Mouse (Mus musculus): ENCODE data around the gene Iqgap2. TPM values are rescaled to one million over a fixed set of nuclear protein-coding genes. Genes with fewer than 3 reads are reported as not detected.
A peak's percentile ranks its signal among the peaks of the same experiment; 100 is the strongest.

The Iqgap2 gene
- polyA plus RNA-seq, 1 experiment, result 6.0 TPM

GRCm38 (mm10) chr13:95849501-95850007 lies 42.2 kb downstream of the Iqgap2 start:
- DNase-seq (ENCODE audit: low read depth), result peak; percentile 70
- TF ChIP-seq POLR2A (IDR thresholded peaks at IDR 0.05; ENCODE audit: borderline replicate concordance, extremely low read depth, insufficient read depth, insufficient read length, poor library complexity, severe bottlenecking) (no peak), CTCF (IDR thresholded peaks at IDR 0.05; ENCODE audit: borderline replicate concordance, extremely low read depth, insufficient read depth, insufficient read length) (no peak)

GRCm38 (mm10) chr13:95846364-95846763 lies 45.4 kb downstream of the Iqgap2 start:
- TF ChIP-seq POLR2A (IDR thresholded peaks at IDR 0.05; ENCODE audit: borderline replicate concordance, extremely low read depth, insufficient read depth, insufficient read length, poor library complexity, severe bottlenecking) (no peak), CTCF (IDR thresholded peaks at IDR 0.05; ENCODE audit: borderline replicate concordance, extremely low read depth, insufficient read depth, insufficient read length) (no peak)
- no peak for DNase-seq (ENCODE audit: low read depth)

GRCm38 (mm10) chr13:95844950-95845349 lies 46.8 kb downstream of the Iqgap2 start:
- TF ChIP-seq CTCF (IDR thresholded peaks at IDR 0.05; ENCODE audit: borderline replicate concordance, extremely low read depth, insufficient read depth, insufficient read length) (no peak), POLR2A (IDR thresholded peaks at IDR 0.05; ENCODE audit: borderline replicate concordance, extremely low read depth, insufficient read depth, insufficient read length, poor library complexity, severe bottlenecking) (no peak)

GRCm38 (mm10) chr13:95843411-95844026 lies 48.2 kb downstream of the Iqgap2 start:
- TF ChIP-seq POLR2A (IDR thresholded peaks at IDR 0.05; ENCODE audit: borderline replicate concordance, extremely low read depth, insufficient read depth, insufficient read length, poor library complexity, severe bottlenecking) (no peak), CTCF (IDR thresholded peaks at IDR 0.05; ENCODE audit: borderline replicate concordance, extremely low read depth, insufficient read depth, insufficient read length) (no peak)
- DNase-seq (ENCODE audit: low read depth), result peak; percentile 43

More at GRCm38 (mm10) chr13:95844950-95845349, 46.8 kb downstream of the Iqgap2 start:
- no peak for DNase-seq (ENCODE audit: low read depth)

- DNase-seq (ENCODE audit: low read depth), result no peak
- TF ChIP-seq POLR2A (IDR thresholded peaks at IDR 0.05; ENCODE audit: borderline replicate concordance, extremely low read depth, insufficient read depth, insufficient read length, poor library complexity, severe bottlenecking) (no peak), CTCF (IDR thresholded peaks at IDR 0.05; ENCODE audit: borderline replicate concordance, extremely low read depth, insufficient read depth, insufficient read length) (no peak)
Observed at GRCm38 (mm10) chr13:95842803-95843202, 48.9 kb downstream of the Iqgap2 start.

GRCm38 (mm10) chr13:95841946-95842345 lies 49.8 kb downstream of the Iqgap2 start:
- DNase-seq (ENCODE audit: low read depth), result no peak
- TF ChIP-seq CTCF (IDR thresholded peaks at IDR 0.05; ENCODE audit: borderline replicate concordance, extremely low read depth, insufficient read depth, insufficient read length) (no peak), POLR2A (IDR thresholded peaks at IDR 0.05; ENCODE audit: borderline replicate concordance, extremely low read depth, insufficient read depth, insufficient read length, poor library complexity, severe bottlenecking) (no peak)

GRCm38 (mm10) chr13:95836944-95837343 lies 54.8 kb downstream of the Iqgap2 start:
- TF ChIP-seq POLR2A (IDR thresholded peaks at IDR 0.05; ENCODE audit: borderline replicate concordance, extremely low read depth, insufficient read depth, insufficient read length, poor library complexity, severe bottlenecking) (no peak), CTCF (IDR thresholded peaks at IDR 0.05; ENCODE audit: borderline replicate concordance, extremely low read depth, insufficient read depth, insufficient read length) (no peak)
- DNase-seq (ENCODE audit: low read depth), result no peak

GRCm38 (mm10) chr13:95833473-95833872 lies 58.2 kb downstream of the Iqgap2 start:
- no peak for DNase-seq (ENCODE audit: low read depth)

GRCm38 (mm10) chr13:95832712-95833111 lies 59.0 kb downstream of the Iqgap2 start:
- DNase-seq (ENCODE audit: low read depth), result no peak
- TF ChIP-seq CTCF (IDR thresholded peaks at IDR 0.05; ENCODE audit: borderline replicate concordance, extremely low read depth, insufficient read depth, insufficient read length), result no peak
- TF ChIP-seq POLR2A (IDR thresholded peaks at IDR 0.05; ENCODE audit: borderline replicate concordance, extremely low read depth, insufficient read depth, insufficient read length, poor library complexity, severe bottlenecking), result no peak

More at GRCm38 (mm10) chr13:95833473-95833872, 58.2 kb downstream of the Iqgap2 start:
- TF ChIP-seq POLR2A (IDR thresholded peaks at IDR 0.05; ENCODE audit: borderline replicate concordance, extremely low read depth, insufficient read depth, insufficient read length, poor library complexity, severe bottlenecking) (no peak), CTCF (IDR thresholded peaks at IDR 0.05; ENCODE audit: borderline replicate concordance, extremely low read depth, insufficient read depth, insufficient read length) (no peak)

GRCm38 (mm10) chr13:95831760-95832159 lies 60.0 kb downstream of the Iqgap2 start:
- no peak for DNase-seq (ENCODE audit: low read depth)
- no peak for TF ChIP-seq POLR2A (IDR thresholded peaks at IDR 0.05; ENCODE audit: borderline replicate concordance, extremely low read depth, insufficient read depth, insufficient read length, poor library complexity, severe bottlenecking)
- TF ChIP-seq CTCF (IDR thresholded peaks at IDR 0.05; ENCODE audit: borderline replicate concordance, extremely low read depth, insufficient read depth, insufficient read length), result no peak

- TF ChIP-seq POLR2A (IDR thresholded peaks at IDR 0.05; ENCODE audit: borderline replicate concordance, extremely low read depth, insufficient read depth, insufficient read length, poor library complexity, severe bottlenecking), result no peak
- TF ChIP-seq CTCF (IDR thresholded peaks at IDR 0.05; ENCODE audit: borderline replicate concordance, extremely low read depth, insufficient read depth, insufficient read length), result no peak
- no peak for DNase-seq (ENCODE audit: low read depth)
Observed at GRCm38 (mm10) chr13:95829431-95830171, 62.1 kb downstream of the Iqgap2 start.

Data from brain, embryonic 14.5 days (tissue).